Mouse (Mus musculus): ENCODE measurements around the gene Majin.

GRCm38 (mm10) chr19:6269798-6270475, 85.7 kb downstream of the Majin start:
- TF ChIP-seq POLR2A (IDR thresholded peaks at IDR 0.05; ENCODE audit: extremely low read depth, insufficient read depth, low read length) (no peak), CTCF (IDR thresholded peaks at IDR 0.05; ENCODE audit: low read depth, low read length) (no peak)

All from liver, adult 2 months (tissue).